Mouse (Mus musculus) small intestine, adult 2 months (tissue): ENCODE data around the gene Stk24. TPM values are rescaled to one million over a fixed set of nuclear protein-coding genes. Genes with fewer than 3 reads are reported as not detected.
A peak's percentile ranks its signal among the peaks of the same experiment; 100 is the strongest.
"Not testable (repeated sequence)": the region's sequence is repeated elsewhere in the genome, so short reads cannot be mapped to it uniquely, and the experiment has no call there.

Source experiments
- H3K27ac ChIP-seq: fragments of 200-500 bp; 2 replicates; pipeline ENCODE4 v1.5.1; 2012; ENCODE audit warnings: low read depth, low read length, control low read depth, inconsistent platforms; ENCODE audit not compliant: insufficient read depth
- H3K27me3 ChIP-seq: fragments of 200-500 bp; 2 replicates; pipeline ENCODE4 v1.6.1; 2012; ENCODE audit warnings: mild to moderate bottlenecking, moderate library complexity, low read length, inconsistent platforms; ENCODE audit not compliant: control insufficient read depth, insufficient read depth
- H3K36me3 ChIP-seq: fragments of 200-500 bp; 2 replicates; pipeline ENCODE4 v1.6.1; 2012; ENCODE audit warnings: mild to moderate bottlenecking, low read length, control low read depth, inconsistent platforms; ENCODE audit not compliant: control insufficient read depth, insufficient read depth
- H3K4me1 ChIP-seq: fragments of 200-500 bp; 2 replicates; pipeline ENCODE4 v1.6.1; 2012; ENCODE audit warnings: low read length, inconsistent platforms, mixed read lengths; ENCODE audit not compliant: control insufficient read depth, insufficient read depth, insufficient read length
- H3K4me3 ChIP-seq: fragments of 200-500 bp; 2 replicates; pipeline ENCODE4 v1.5.1; 2012; ENCODE audit warnings: low read depth, mild to moderate bottlenecking, control low read depth, inconsistent platforms, low read length, moderate library complexity
- CTCF ChIP-seq: fragments of 200-500 bp; IDR thresholded peaks from 2 replicates; pipeline ENCODE4 v1.5.1; 2012; ENCODE audit warnings: low read depth, mild to moderate bottlenecking, control low read depth, inconsistent platforms, low read length, moderate library complexity, mixed read lengths; ENCODE audit not compliant: insufficient replicate concordance, insufficient read length; ENCODE audit errors: extremely low read depth
- POLR2A ChIP-seq: fragments of 200-500 bp; IDR thresholded peaks from 2 replicates; pipeline ENCODE4 v1.6.1; 2012; ENCODE audit warnings: low read depth, mild to moderate bottlenecking, control low read depth, inconsistent platforms, low read length, moderate library complexity
- WGBS: fragments of 180-500 bp; shearing (Covaris S2); methylation state at CpG from one replicate; pipeline ENCODE4 v1.1.7; 2018; 5-methylcytosine and 5-hydroxymethylcytosine counted together
- polyA plus RNA-seq: library from polyadenylated mRNA; depleted of rRNA; stranded (reverse); fragments of >200 nt; gene quantifications from 2 replicates; pipeline ENCODE4 v1.2.3, GENCODE M21; 2012

The Stk24 gene
- polyA plus RNA-seq, 1 experiment, result 35.4 TPM

DNA sequence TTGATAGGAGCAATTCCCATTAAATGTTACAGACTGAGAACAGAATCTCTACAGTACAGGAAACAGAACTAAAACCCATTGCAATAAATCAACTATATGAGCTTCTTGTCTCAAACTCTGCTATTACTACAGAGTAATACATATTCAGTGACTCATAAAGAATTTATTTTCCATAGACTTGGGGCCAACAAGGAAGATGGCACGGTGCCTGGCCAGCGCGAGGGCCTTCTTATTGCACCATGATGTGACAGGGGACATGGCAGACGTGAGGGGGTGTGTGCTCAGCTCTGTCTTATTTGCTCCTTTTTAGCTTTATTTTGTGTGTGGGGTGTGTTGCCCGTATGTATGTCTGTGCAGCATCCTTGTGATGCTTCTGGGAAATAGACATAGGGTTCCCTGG is 37.8 kb upstream of the Stk24 start:
- no peaks in the 10 kb centered on the region for H3K36me3 ChIP-seq
- no peak overlapping the region for H3K4me3 ChIP-seq
- H3K27ac ChIP-seq, result peak overlapping the region; percentile 44
- TF ChIP-seq POLR2A, result no peak
- TF ChIP-seq CTCF, result no peak
- WGBS, result 19% methylated on average over 5 of the region's 5 CpGs
- no peaks in the 10 kb centered on the region for H3K27me3 ChIP-seq
- peaks cover 18% of the 10 kb centered on the region; the same call in 1 of the 2 replicates for H3K4me1 ChIP-seq

DNA sequence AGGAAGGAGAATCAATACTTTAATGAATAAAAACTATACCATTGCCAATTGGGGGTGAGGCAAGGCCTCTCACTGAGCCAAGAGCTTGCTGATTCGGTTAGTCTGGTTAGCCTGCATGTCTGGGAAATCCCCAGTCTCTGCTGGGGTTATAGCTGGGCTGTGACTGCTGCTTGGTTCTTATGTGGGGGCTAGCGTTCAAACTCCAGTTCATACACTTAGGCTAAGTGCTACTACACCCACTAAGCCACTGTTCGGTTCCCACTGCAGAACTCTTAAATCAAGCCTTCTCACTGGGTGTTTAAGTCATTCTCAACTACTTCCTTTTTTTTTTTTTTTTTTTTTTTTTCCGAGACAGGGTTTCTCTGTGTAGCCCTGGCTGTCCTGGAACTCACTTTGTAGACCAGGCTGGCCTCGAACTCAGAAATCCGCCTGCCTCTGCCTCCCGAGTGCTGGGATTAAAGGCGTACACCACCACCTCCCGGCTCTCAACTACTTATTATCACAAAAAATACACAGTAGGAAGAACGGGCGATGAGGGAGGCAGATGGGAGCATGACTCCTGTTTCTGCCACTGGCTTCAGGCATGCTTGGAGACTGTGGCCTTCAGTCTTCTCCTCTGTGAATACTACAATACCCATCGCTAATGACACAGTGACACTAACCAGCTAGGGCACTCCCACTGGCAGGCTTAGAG is 37.0 kb upstream of the Stk24 start:
- no peaks in the 10 kb centered on the region for H3K27me3 ChIP-seq
- 82% methylated on average over 11 of the region's 12 CpGs for WGBS
- H3K36me3 ChIP-seq, result no peaks in the 10 kb centered on the region
- no peak overlapping the region for H3K4me3 ChIP-seq
- H3K4me1 ChIP-seq, result peaks cover 15% of the 10 kb centered on the region; the same call in 1 of the 2 replicates
- TF ChIP-seq POLR2A (no peak), CTCF (no peak)
- H3K27ac ChIP-seq, result no peak overlapping the region

DNA sequence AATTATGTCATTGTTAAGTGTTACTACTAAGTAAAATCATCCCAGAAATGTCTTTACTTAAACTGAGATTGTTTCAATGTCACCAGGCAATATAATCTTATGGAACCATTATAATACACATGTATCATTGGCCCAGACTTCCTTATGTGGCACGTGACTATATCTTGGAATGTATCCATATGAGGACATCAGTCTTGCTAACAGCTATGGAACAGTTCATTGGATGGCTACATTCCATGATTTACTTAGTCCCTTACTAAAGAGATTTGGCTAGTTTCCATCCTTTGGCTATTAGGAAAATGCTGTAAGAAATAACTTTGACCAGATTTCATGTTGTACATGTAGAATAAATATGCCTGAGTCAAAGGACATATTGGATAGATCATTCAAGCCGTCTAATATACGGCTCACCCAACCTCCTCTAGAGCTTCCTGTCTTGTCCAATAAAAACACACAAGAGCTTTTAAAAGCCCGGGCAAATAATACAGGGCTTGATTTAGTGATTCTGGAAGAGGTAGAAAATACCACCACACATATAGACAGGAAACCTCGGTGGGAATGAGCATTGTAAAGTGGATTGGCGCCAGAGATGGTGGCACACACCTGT is 34.9 kb upstream of the Stk24 start:
- H3K27me3 ChIP-seq, result no peaks in the 10 kb centered on the region
- TF ChIP-seq POLR2A (no peak), CTCF (no peak)
- 57% methylated on average over 6 of the region's 6 CpGs for WGBS
- no peak overlapping the region for H3K27ac ChIP-seq
- H3K36me3 ChIP-seq, result no peaks in the 10 kb centered on the region
- peaks cover 15% of the 10 kb centered on the region; the same call in 1 of the 2 replicates for H3K4me1 ChIP-seq
- H3K4me3 ChIP-seq, result no peak overlapping the region

DNA sequence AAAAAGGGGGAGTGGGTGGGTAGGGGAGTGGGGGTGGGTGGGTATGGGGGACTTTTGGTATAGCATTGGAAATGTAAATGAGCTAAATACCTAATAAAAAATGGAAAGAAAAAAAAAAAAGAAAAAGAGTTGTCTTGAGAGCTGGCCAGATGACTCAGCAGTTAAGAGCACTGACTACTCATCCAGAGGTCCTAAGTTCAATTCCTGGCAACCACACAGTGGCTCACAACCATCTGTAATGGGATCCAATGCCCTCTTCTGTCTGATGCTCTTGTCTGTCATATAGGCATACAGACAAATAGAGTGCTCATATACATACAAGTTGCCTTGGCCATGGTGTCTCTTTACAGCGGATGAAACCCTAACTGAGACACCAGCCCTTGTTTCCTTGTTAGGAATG is 33.9 kb upstream of the Stk24 start:
- not testable (repeated sequence) for H3K4me3 ChIP-seq, H3K27me3 ChIP-seq, H3K27ac ChIP-seq, H3K36me3 ChIP-seq
- H3K4me1 ChIP-seq, result peaks cover 11% of the 10 kb centered on the region; the same call in 1 of the 2 replicates
- WGBS, result 90% methylated on average over 1 of the region's 1 CpGs

DNA sequence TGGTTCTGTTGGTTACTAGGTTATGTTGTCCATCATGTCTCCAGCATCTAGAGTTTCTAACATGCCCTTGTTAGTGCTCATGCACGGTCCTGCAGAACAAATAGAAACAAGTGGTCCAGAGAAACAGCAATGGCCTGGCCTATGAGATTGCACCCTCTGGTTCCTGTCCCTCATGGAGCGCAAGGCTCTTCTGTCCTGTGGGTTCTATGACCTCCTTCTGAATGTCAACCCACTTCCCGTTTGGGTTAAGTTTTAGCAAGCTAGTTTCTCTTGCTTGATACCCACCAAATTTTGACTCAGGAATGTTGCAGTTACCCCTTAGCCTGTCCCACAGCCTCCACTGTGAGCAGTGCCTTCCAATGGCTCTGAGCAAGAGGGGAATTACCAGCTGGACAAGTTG is 29.1 kb upstream of the Stk24 start:
- no peak for TF ChIP-seq CTCF
- TF ChIP-seq POLR2A, result no peak
- 82% methylated on average over 3 of the region's 3 CpGs for WGBS
- Histone ChIP-seq H3K4me1 (no peaks in the 10 kb centered on the region; the same call in 1 of the 2 replicates), H3K4me3 (no peak overlapping the region), H3K27me3 (no peaks in the 10 kb centered on the region), H3K27ac (no peak overlapping the region), H3K36me3 (no peaks in the 10 kb centered on the region)

DNA sequence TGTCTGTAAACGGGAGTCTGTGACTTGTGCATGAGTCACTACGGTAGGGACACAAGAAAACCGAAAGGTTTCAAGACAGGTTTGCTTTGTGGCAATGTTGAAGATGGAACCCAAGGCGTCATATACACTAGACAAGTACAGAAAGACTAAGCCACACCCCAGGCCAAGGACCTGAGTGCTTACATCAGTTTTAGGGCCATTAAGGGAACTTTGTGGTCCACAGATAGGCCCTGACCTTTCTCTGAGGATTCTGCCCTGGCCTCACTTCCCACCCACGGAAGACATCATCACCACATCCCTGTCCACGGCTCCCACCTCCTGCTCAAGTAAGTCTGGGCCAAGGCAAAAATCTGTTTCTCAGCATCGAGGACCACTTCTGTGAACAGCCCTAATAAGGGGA is 27.1 kb upstream of the Stk24 start:
- TF ChIP-seq CTCF, result no peak
- TF ChIP-seq POLR2A, result no peak
- H3K4me3 ChIP-seq, result no peak overlapping the region
- 88% methylated on average over 7 of the region's 7 CpGs for WGBS
- no peaks in the 10 kb centered on the region; the same call in 1 of the 2 replicates for H3K4me1 ChIP-seq
- no peak overlapping the region for H3K27ac ChIP-seq
- no peaks in the 10 kb centered on the region for H3K27me3 ChIP-seq
- H3K36me3 ChIP-seq, result no peaks in the 10 kb centered on the region

DNA sequence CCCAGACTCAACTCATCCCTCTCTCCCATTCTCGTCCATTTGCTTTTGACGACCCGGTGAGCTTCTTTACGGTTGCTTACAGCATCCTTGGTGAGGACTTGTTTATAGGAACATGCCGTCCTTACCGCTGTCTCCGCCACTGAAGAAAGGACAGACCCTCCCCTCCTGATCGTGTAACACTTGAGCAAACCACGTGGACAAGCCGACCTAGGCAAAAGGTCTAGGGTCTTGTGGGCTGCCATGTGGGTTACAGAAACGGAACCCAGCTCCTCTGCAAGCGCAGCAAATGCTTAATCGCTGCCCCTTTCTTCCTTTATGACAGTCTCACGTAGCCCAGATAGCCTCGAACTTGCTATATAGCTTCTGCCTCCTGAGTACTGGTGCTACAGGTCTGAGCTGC is 25.7 kb upstream of the Stk24 start:
- 52% methylated on average over 15 of the region's 15 CpGs for WGBS
- Histone ChIP-seq H3K36me3 (no peaks in the 10 kb centered on the region), H3K27ac (no peak overlapping the region), H3K27me3 (0 out of 2 replicates have a peak, but pooled peaks cover 1% of the 10 kb centered on the region), H3K4me1 (no peaks in the 10 kb centered on the region; the same call in 1 of the 2 replicates), H3K4me3 (peak overlapping the region; percentile 1; the same call in 1 of the 2 replicates)
- TF ChIP-seq CTCF (no peak), POLR2A (no peak)
